Mouse (Mus musculus) T-helper 2 cell (primary cell): Measurements from ENCODE around the gene 9930022D16Rik.

ENCODE experiments used
- in situ Hi-C: fragments of 300-600 bp; cut with MboI, MseI; formaldehyde crosslinking; loops from one replicate; pipeline ENCODE4 v1.15.1; 2025; ENCODE audit warnings: high pct_unique_total_duplicates

The 9930022D16Rik gene

DNA sequence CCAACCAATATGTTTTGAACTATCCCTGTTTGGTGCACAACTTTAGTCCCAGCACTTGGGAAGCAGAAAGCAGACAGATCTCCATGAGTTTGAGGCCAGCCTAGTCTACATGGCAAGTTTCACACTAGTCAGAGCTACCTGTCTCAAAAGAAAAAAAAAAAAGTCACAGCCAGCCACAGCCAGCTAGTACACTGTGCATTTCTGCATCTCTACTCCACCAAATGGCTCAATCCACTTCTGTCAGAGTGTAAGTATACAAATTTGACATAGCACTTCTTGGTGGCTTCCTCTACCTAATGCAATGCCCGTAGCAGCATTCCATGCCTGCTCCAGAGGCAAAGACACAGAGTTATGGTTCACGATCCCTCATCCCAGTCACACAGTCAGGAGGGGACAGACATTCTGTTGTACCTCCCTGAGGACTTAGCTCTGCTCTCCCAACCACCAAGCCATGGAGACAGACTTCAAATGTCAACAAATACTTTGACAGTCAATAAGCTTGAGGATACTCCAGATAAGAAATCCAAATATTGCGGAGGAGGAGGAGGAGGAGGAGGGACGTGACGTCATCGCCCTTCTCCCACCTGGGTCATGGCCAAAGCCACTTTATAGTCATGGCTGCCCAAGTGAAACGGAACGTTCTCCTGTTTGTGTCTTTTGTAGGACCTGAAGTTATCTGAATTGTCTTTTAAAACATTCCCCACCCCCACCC is 3.1 kb downstream of the 9930022D16Rik start:
- in situ Hi-C loops, result no loop called here

DNA sequence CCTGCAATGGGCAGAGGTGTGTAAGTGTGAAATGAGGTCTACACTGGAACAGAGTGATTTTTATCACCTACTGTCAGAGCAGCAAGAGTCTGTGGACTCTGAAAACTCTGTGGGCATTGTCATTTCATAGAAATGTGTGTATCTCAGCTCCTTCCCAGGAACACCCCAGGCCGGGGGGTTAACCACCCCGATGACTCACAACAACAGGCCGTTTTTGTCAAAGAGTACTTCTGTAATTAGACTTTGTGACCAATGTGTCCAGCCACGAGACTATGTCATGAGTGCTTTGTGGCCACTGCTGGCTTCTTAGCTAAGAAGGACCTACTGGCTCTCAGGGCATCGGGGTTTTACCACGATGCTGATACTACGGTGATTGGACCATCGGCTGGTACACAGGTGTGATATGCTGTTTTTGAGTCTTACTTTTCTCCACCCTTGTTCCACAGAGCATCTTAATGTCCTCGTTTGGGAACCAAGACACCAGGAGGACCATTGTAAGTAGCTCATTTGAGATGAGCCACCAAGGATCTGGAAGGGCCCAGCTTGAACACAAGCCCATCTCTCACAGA is 3.8 kb downstream of the 9930022D16Rik start:
- in situ Hi-C loops, result no loop called here

DNA sequence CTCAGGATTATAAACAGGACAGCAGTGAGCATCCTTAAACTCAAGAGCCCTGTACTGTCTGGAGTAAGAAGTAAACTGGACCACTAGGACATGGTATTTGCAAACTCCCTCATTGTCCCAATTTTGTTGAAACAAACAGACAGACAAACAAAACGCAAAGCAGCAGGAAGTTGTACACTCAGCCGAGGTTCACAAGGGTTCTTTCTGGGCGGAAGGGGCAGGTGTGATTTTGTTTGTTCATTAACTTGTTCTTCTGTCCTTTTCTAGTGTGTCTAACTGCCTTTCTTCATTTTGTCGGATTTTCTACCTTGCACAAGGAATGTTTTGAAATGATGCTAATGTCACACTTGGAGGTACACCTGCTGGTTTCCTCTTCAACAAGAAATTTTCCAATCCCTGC is 5.7 kb downstream of the 9930022D16Rik start:
- in situ Hi-C loops, result no loop called here

DNA sequence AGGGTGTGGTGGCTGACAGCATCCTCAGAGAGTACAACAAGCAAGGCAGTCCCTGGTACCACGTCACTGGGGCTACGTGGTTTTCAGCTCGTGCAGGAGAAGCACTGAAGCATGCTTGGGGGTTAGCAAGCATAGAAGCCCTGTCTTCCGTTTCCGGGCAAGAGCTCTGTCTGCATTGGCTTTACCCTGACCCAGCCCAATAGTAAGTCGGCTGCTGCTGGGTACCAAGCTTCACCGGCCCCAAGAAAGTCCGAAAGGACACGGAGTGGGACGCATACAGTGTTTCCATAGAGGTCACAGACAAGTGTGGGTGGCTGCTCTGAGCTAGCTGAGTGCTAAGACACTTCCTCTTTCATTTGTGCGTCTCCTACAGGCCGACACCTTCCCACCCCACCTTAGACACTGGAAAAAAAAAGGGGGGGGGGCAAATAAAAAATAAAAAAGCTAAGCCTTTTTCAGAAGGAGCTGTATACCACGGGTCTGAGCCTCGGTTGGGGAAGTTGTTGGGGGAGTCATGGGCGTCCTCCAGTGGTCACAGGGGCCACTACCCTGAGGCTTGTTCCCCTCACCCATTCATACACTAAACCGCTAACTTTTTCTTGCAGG is 6.3 kb downstream of the 9930022D16Rik start:
- in situ Hi-C loops, result no loop called here

DNA sequence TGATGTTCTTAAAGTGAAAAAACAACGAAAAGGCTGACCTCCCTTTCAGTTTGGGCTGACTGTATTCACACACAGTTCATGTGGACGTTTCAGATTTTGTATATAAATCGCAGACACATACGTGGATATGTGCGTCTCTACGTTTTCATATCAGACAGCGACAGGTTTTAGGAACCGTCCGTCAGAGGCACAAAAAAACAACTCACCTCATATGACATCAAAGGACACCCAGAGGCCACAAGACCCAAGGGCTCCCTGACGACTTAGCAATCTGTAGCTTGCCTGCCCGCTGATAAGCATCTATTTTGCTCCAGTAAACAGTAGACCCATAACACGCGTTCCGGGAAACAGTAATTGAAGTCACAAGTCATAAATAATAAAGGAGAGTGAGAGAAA is 6.8 kb downstream of the 9930022D16Rik start:
- in situ Hi-C loops, result no loop called here

DNA sequence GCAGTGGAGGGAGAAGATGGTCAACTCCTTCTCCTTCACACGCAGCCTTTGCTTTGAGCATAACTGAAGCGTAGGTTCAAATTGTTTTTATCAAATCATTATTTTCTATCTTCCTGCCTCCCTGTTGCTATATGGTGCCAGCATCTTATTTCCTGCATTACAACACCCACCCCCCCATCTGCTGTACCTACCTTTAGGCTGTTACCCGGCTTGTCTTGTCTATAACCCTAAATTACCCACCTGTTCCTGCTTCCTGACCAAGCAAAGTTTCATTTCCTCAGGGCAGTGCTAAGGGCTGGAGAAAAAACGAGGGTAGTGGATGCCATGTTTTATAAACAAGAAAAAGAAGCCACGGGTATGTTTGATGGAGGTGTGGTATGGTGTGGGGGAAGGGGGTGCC is 7.5 kb downstream of the 9930022D16Rik start:
- in situ Hi-C loops, result no loop called here

DNA sequence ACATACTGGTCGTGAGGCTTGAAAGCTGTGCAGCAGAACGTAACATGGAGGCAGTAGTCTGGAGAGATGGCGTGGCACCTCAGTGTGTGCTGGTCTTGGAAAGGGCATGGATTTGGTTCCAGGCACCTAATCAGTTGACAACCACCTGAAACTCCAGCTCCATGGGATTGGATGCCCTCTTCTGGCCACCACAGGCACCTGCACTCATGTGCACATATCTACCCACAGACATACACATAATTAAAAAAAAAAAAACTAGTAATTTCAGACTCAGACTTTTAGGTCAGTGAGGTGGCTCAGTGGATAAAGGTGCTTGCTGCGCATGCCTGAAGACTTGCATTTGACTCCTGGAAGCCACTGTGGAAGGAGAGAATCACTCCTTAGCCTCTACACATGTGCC is 8.5 kb downstream of the 9930022D16Rik start:
- in situ Hi-C loops, result no loop called here

DNA sequence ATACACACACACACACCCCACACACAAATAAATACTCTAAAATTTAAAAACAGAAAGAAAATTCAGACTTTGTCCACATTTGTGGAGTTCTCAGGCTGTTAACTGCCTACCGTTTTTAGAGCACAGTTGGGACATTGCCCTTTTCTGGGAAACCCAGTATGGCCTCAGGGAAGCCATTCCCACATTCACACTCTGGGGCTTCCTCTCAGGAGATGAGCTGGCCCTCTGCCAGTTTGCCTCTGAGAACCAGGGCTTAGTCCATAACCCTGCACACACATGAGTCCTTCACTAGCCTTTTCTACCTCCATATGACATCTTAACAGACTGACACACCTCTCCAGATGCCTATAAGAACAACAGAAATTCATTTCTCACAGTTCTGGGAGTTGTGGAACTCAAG is 9.6 kb downstream of the 9930022D16Rik start:
- in situ Hi-C loops, result no loop called here

DNA sequence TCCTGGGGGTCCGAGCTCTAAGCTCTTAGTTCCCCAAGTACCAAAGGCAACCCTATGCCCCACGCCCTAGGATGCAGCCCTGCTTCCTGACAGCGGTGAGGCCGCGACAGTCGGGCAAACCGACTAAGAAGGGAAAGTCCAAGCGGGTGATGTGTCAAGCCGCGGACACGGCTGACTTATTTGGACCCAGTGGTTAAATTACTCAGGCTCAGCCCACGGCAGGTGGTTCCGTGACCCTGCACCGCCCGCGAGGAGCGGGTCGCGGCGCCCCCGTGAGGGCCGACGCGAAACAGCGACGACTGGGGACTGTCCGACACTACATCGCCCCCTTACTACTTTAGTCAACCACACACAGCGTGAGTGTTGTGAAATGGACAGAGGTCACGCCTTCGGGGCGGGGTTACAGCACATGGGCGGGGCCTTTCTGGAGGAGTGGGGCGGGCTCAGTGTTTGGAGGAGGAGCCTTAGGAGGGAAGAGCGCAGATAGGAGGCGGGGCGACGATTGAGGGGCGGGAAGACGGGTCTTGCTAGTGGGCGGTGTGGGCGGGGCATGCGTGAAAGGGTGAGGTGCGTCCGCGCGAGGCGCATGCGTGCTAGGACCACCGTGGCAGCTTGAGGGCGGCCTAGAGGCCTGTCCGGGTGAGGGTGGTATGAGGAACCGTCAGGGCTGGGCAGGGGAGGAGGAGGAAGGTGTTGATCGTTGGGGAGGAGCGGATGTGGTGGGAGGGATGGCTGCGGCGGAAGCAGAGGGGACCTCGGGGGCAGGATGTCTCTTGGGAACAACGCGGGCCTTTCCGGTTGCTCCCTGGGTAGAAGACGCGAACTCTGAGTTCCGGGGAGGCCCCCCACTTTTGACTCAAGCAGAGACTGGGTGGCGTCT is 11.9 kb downstream of the 9930022D16Rik start, which contains the start of gene Amz2:
Amz2 (plus strand) TSS at position 555 of the 880 bp plus-strand sequence.
- in situ Hi-C loops, result loop anchor here (5.0 kb wide), 1 partner anchor 58 kb away; no protein-coding TSS in a partner anchor

DNA sequence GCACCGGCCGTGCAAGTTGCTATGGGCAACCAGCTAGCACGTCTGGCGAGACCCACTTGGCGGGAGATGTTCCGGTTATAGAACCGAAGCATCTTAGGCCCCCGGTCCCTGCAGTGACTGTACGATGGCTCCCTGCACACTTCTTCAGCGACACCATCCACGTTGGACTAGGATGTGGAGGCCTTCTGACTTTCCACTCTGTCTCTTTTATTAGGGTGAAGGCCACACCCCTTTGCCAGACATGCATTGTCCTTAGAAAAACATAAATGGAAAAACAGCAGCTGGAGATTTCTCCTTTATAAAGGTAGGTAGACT is 12.5 kb downstream of the 9930022D16Rik start:
- in situ Hi-C loops, result loop anchor here (5.0 kb wide), 1 partner anchor 59 kb away; no protein-coding TSS in a partner anchor

DNA sequence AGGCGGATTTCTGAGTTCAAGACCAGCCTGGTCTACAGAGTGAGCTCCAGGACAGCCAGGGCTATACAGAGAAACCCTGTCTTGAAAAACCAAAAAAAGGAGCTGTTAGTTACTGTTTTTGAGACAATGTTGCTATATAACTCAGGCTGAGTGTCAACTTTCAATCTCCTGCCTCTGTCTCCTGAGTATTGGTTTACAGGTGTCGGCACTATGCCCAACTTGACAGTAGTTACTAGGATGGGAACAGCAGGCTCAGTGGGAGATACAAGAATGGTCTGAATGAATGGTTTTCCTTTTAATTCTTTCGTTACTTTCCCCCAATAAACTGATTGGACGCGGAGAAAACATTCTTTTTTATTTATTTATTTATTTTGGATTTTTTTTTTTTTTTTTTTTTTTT is 13.6 kb downstream of the 9930022D16Rik start:
- in situ Hi-C loops, result loop anchor here (5.0 kb wide), 1 partner anchor 60 kb away; no protein-coding TSS in a partner anchor

DNA sequence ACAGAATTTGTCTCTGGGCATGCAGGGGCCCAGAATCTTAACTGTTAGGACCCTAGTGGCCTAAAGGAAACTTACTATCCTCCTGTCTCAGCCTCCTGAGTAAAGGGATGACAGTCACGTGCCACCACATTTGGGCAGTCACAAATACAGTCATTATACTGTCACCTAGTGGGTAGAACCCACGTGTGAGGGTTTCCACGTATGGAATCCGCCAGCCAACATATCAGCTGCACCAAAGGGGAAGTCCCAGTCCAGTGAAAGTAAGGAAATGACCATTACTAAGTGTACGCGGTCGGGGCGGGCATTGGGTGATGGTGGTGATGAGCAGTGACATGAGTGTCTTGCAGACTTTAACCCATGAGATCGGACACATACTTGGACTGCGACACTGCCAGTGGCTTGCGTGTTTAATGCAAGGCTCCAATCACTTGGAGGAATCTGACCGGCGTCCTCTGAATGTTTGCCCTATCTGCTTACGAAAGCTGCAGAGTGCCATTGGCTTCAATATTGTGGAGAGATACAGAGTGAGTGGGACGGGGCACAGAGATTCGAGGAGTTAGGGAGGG is 20.6 kb downstream of the 9930022D16Rik start:
- in situ Hi-C loops, result no loop called here

DNA sequence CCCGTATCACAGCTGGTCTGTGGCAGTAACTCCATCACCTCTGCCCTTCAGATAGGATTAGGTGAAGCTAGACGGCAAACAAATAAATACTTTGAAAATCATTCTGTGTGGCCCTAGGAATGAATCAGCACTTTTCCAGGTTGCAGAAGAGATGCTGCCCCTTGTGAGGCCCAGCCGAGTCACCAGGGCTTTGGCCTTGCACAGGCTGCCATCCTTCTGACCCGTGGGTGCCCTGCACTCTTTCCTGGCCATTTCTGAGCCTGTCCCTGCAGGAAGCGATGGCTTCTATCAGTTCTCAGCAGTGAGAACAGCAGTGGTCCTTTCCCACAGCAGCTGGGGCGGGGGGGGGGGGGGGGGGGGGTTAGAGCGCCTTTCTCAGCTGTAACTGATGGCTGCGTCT is 23.2 kb downstream of the 9930022D16Rik start:
- in situ Hi-C loops, result no loop called here

DNA sequence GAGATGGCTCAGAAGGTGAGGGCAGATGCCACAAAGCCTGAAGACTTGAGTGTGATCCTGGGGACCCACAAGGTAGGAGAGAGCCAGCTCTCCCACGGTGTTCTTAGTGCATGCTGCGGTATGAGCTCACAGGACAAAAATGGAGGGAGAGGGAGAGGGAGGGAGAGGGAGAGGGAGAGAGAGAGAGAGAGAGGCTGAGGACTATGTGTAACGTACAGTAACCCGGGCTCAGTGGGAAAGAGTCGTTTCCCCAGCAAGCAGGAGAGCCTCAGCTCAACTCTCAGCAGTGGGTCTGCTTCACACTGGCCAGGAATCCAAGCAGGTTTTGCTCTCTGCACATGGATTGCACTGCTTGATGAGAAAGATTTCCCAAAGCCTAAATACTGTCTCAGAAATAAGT is 25.5 kb downstream of the 9930022D16Rik start:
- in situ Hi-C loops, result no loop called here

DNA sequence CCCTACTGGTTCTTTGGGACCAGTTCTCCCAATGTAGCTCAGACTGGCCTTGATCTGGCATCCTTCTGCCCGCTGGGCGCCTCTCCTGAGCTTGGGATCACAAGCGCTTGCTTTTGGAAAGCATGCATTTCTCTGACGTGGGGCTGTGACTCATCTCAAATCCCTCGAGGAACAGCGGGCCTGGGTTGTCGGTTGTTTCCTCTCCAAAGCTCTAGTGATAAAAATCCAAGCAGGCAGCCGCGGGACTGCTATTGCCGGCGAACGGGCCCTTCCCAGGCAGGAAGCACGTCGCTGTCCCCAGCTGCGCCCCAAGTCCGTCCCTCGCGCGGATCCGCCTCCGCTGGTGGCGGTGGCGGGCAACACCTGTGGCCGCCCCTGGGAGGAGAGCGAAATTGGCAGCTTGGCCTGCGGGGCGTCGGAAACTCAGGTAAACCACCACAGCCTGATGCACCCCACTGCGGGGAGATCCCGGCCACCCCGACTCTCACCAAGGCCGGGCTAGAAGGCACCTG is 26.2 kb downstream of the 9930022D16Rik start:
- in situ Hi-C loops, result loop anchor here (5.0 kb wide), 2 partner anchors 123 to 183 kb away; no protein-coding TSS in a partner anchor

DNA sequence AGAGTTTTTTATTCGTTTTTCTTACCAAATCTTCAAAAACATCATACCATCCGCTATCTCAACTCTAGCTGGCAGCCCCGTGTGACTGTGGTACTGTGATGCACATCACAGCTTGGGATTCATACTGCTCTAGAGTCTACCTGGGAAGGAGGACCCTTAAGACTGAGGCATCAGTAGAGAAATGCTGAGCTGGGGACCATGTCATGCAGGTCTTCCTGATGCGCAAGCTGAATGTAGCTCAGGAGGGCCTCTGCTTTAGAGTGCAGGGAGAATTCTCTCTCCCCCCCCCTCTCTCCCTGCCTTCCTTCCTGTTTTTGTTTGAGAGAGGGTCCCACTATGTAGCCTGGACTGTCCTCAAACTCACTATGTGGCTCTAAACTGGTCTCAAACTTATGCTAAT is 26.9 kb downstream of the 9930022D16Rik start:
- in situ Hi-C loops, result loop anchor here (5.0 kb wide), 2 partner anchors 123 to 183 kb away; no protein-coding TSS in a partner anchor

DNA sequence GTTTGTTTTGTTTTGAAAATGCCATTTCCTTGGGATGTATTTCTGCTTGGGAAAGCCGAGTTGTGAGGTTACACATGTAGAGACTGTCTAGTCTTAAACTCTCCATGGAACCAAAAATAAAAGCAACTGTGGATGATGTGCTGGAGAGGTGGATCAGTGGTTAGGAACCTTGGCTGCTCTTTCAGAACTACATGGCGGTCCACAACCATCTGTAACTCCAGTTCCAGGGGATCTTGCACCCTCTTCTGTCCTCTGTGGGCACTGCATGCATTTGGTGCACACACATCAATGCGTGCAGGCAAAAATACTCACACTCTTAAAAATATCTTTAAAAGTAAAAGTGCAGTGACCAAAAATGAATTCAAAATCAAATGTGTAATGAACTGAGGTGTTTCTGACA is 27.4 kb downstream of the 9930022D16Rik start:
- in situ Hi-C loops, result loop anchor here (5.0 kb wide), 2 partner anchors 124 to 184 kb away; no protein-coding TSS in a partner anchor

DNA sequence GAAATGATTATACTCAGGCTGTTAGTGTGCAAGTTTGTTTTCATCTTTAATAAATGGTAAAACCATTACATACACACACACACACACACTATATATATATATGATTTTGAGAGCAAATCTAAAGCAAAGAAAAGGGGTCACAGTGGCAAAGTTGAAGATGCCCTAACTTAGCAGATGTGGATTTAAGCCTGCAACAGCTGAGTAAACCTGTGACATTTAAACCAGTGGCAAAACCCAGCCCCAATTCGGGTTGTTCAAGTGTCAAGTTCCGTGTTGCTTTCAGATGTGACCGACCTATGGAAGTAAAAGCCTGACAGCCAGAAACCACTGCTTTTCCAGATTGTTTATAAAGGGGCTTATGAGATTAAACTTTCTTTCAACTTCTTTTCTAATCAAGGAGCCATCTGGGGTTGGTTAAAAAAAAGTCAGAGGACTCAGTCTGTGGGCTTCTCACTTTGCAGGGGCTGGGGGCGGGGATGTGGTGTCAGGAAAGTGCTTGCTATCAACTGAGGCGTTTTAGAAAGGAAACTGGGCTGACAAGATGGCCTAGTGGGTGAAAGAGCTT is 28.5 kb downstream of the 9930022D16Rik start:
- in situ Hi-C loops, result loop anchor here (5.0 kb wide), 2 partner anchors 125 to 185 kb away; no protein-coding TSS in a partner anchor

DNA sequence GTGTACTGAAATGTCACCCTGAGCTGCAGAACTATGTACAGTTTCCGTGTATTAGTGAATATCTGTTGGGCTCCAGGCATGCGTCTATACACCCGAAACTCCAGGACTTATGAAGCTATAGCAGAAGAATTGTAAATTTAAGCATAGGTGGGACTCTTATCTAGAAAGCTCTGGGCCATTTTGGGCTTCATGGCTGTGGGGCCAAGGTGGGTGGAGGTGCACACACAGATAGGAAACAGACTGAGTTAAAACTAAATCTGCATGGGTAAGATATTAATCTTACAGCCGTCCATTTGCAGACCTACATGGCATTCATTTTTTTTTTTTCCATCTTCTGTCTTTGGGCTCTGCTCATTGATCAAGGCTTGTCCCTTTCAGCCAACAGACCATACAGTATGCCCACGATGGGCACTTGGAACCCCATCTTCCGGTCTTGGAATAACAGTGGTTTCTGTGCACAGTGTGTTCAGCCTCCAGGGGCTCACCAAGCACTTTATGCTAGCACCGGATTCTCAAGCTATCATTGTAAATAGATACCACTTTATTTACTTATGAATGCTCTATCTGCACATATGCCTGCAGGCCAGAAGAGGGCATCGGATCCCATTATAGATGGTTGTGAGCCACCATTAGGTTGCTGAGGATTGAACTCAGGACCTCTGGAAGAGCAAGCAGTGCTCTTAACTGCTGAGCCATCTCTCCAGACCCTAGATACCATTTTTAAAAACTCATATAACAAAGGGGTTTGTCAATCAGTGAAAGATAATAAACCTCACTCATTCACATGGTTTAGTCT is 29.9 kb downstream of the 9930022D16Rik start:
- in situ Hi-C loops, result loop anchor here (5.0 kb wide), 2 partner anchors 126 to 186 kb away; no protein-coding TSS in a partner anchor

DNA sequence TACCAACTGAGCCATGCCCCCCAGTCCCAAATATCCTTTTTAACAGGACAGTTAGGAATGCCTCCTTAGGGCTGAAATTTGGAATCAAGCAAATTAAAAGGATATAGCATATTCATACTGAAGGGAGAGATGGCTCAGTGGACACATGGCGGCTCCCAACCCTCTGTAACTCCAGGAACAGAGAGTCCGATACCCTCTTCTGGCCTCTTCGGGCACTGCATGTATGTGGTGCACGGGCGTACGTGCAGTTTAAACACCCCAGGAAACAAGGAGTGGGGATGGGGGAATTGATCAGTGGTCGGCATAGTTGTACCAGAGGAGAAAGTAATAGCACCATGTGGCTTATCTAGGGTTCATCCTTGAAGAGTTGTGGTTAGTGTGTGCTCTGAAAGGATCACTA is 30.9 kb downstream of the 9930022D16Rik start:
- in situ Hi-C loops, result loop anchor here (5.0 kb wide), 2 partner anchors 127 to 187 kb away; no protein-coding TSS in a partner anchor
